Mouse (Mus musculus): ENCODE results near the gene Szt2. TPM values are rescaled to one million over a fixed set of nuclear protein-coding genes. Genes with fewer than 3 reads are reported as not detected.

The Szt2 gene
- polyA plus RNA-seq, 1 experiment from 2014 or later = 4.6 TPM

DNA sequence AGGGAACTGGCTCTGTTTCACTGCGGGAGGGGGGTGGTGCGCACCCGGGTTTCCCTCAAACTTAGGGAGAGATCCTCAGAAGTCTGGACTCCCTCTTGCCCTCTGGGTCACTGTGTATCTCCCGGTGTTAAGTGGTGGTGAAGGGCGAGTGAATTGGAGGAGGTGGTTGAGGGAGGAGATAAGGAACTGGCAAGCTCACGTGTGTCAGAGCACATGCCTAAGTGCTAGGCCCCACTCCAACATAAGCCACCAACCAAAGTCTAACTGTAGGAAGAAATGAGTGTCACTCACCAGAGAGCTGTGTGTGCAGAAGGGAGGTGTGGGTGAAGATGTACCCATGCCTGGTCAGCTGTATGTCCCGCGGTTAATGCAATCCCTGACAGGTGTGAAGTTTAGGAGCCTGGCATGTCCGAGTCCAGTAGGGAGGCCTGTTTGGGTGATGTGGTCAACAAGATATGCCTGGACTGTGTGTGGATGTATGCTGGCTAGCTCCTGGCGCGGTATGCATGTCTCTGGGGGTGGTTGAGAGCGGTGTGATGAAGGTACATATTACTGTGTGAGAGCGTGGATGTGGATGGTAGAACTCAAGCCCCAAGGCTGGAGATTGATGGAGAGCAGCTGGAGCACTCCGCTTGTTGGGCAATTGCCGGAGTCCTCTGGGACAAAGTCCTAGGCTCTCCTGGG is 19.6 kb upstream of the Szt2 start:
- peak overlapping the region; percentile 89 for H3K27ac ChIP-seq
- peak; percentile 33; the same call in 1 of the 2 replicates for ATAC-seq (replicated peaks; ENCODE audit: insufficient number of reproducible peaks, insufficient read depth, low FRiP score, low read depth)
- H3K27me3 ChIP-seq = no peaks in the 10 kb centered on the region
- peak overlapping the region; percentile 92 for H3K4me3 ChIP-seq
- peak overlapping the region; percentile 93 for H3K4me2 ChIP-seq
- peaks cover 30% of the 10 kb centered on the region for H3K36me3 ChIP-seq
- 23% methylated on average over 15 of the region's 15 CpGs for WGBS
- peak overlapping the region; percentile 91 for H3K9ac ChIP-seq
- H3K9me3 ChIP-seq (replicated peaks) = no peaks in the 10 kb centered on the region
- H3K4me1 ChIP-seq (replicated peaks) = peaks cover 35% of the 10 kb centered on the region

GRCm38 (mm10) chr4:118427768-118428451 is 18.8 kb upstream of the Szt2 start, which contains the start of gene Elovl1:
Elovl1 (plus strand) TSS chr4:118428093.
- no peaks in the 10 kb centered on the region for H3K27me3 ChIP-seq
- peak within 1 kb of the TSS; percentile 89 for H3K27ac ChIP-seq
- H3K4me3 ChIP-seq = peak within 1 kb of the TSS; percentile 92
- 0% methylated on average over 28 of the region's 31 CpGs for WGBS
- H3K4me1 ChIP-seq (replicated peaks) = peaks cover 28% of the 10 kb centered on the region
- peak within 1 kb of the TSS; percentile 91 for H3K9ac ChIP-seq
- H3K9me3 ChIP-seq (replicated peaks) = no peaks in the 10 kb centered on the region
- H3K36me3 ChIP-seq = peaks cover 22% of the 10 kb centered on the region
- H3K4me2 ChIP-seq = peak within 1 kb of the TSS; percentile 93
- ATAC-seq (replicated peaks; ENCODE audit: insufficient number of reproducible peaks, insufficient read depth, low FRiP score, low read depth) = peak; percentile 96

- no peak; the same call in 1 of the 2 replicates for ATAC-seq (replicated peaks; ENCODE audit: insufficient number of reproducible peaks, insufficient read depth, low FRiP score, low read depth)
- Histone ChIP-seq H3K27me3 (no peaks in the 10 kb centered on the region), H3K4me1 (replicated peaks) (peaks cover 27% of the 10 kb centered on the region), H3K4me3 (peak overlapping the region; percentile 92), H3K4me2 (peak overlapping the region; percentile 93), H3K36me3 (peaks cover 17% of the 10 kb centered on the region), H3K9ac (peak overlapping the region; percentile 91), H3K9me3 (replicated peaks) (no peaks in the 10 kb centered on the region), H3K27ac (peak overlapping the region; percentile 89)
- WGBS = 4% methylated on average over 5 of the region's 5 CpGs
Measured at GRCm38 (mm10) chr4:118427415-118427767, 18.3 kb upstream of the Szt2 start.

DNA sequence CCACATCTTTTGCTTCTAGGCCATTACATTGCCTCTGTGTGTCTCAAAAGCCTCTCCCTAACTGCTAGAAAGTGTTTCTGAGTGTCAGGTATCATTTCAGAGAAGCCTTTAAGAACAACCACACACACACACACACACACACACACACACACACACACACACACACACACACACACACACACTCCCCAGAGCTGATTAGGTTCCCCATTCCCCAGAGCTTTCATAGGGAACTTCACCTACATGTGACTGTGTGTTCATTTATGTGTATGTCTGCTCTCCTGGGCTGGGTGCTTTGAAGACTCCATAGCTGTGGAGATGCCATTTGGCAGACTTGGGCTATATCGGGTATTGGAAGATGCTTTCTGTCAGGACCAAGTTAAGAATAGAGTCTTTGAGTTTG is 16.3 kb upstream of the Szt2 start:
- Histone ChIP-seq H3K27me3 (no peaks in the 10 kb centered on the region), H3K4me2 (no peak overlapping the region), H3K4me3 (no peak overlapping the region), H3K27ac (no peak overlapping the region), H3K9ac (no peak overlapping the region), H3K36me3 (peaks cover 9% of the 10 kb centered on the region; the same call in 1 of the 2 replicates), H3K9me3 (replicated peaks) (no peaks in the 10 kb centered on the region), H3K4me1 (replicated peaks) (peaks cover 27% of the 10 kb centered on the region)
- no peak for ATAC-seq (replicated peaks; ENCODE audit: insufficient number of reproducible peaks, insufficient read depth, low FRiP score, low read depth)
- 88% methylated on average over 1 of the region's 1 CpGs for WGBS

DNA sequence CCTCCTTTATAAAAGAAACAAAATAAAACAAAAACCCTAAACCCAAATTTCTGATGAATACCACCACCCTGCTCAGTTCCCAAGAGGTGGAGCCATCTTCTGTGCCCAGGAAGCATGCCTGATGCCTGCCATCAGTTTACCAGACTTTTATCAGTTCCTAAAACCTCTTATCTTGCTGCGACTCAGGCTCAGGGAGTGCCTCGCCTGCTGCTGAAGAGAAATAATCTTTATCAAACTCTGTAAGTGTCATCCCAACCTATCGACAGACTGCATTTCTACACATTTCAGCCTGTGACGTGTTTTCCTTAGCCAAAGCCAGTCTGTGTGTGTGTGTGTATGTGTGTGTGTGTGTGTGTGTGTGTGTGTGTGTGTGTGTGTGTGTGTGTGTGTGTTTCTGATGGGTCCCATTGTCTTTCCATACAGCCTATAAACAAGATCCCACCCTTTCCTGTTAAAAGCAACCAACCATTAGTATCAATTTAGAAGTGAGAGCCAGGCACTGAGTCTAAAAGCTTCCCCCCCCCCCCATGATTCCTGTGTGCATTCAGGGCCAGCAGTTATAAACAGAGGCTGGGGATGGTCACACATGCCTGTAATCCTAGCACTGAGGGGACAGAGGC is 15.6 kb upstream of the Szt2 start:
- no peaks in the 10 kb centered on the region for H3K27me3 ChIP-seq
- H3K36me3 ChIP-seq = peaks cover 8% of the 10 kb centered on the region; the same call in 1 of the 2 replicates
- H3K9me3 ChIP-seq (replicated peaks) = no peaks in the 10 kb centered on the region
- WGBS = 46% methylated on average over 4 of the region's 4 CpGs
- peaks cover 22% of the 10 kb centered on the region for H3K4me1 ChIP-seq (replicated peaks)
- H3K27ac ChIP-seq = no peak overlapping the region
- no peak overlapping the region for H3K4me3 ChIP-seq
- no peak overlapping the region for H3K9ac ChIP-seq
- no peak for ATAC-seq (replicated peaks; ENCODE audit: insufficient number of reproducible peaks, insufficient read depth, low FRiP score, low read depth)
- H3K4me2 ChIP-seq = no peak overlapping the region

DNA sequence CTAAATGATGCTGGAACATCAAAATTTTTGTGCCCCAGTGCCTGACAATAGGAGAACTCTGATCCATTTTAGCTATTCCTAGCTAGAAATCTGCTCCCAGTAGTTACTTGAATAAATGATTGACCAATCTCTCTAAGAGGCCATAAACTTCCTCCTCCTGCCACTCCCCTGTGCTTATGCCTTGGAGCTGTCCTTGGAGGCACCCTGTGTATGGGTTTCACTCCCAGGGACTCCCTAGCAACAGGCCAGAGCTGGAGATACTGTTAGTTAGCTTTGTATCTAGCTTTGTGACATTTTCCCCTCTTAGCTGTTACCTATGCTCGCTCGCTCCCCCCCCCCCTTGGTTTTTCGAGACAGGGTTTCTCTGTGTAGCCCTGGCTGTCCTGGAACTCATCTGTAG is 12.3 kb upstream of the Szt2 start:
- Histone ChIP-seq H3K27me3 (no peaks in the 10 kb centered on the region), H3K27ac (no peak overlapping the region), H3K4me2 (no peak overlapping the region), H3K4me3 (no peak overlapping the region), H3K9ac (no peak overlapping the region), H3K9me3 (replicated peaks) (no peaks in the 10 kb centered on the region), H3K4me1 (replicated peaks) (no peaks in the 10 kb centered on the region), H3K36me3 (peaks cover 30% of the 10 kb centered on the region)
- WGBS = 93% methylated on average over 3 of the region's 3 CpGs
- ATAC-seq (replicated peaks; ENCODE audit: insufficient number of reproducible peaks, insufficient read depth, low FRiP score, low read depth) = no peak

- WGBS = 83% methylated on average over 13 of the region's 13 CpGs
- H3K36me3 ChIP-seq = peaks cover 71% of the 10 kb centered on the region
- no peak overlapping the region for H3K4me2 ChIP-seq
- no peak for ATAC-seq (replicated peaks; ENCODE audit: insufficient number of reproducible peaks, insufficient read depth, low FRiP score, low read depth)
- H3K9ac ChIP-seq = no peak overlapping the region
- H3K27me3 ChIP-seq = no peaks in the 10 kb centered on the region
- H3K9me3 ChIP-seq (replicated peaks) = no peaks in the 10 kb centered on the region
- H3K4me3 ChIP-seq = no peak overlapping the region
- no peaks in the 10 kb centered on the region for H3K4me1 ChIP-seq (replicated peaks)
- H3K27ac ChIP-seq = no peak overlapping the region
Measured at GRCm38 (mm10) chr4:118417112-118417797, 8.2 kb upstream of the Szt2 start.

- Histone ChIP-seq H3K9me3 (replicated peaks) (no peaks in the 10 kb centered on the region), H3K4me1 (replicated peaks) (no peaks in the 10 kb centered on the region), H3K36me3 (peaks cover 78% of the 10 kb centered on the region), H3K9ac (no peak overlapping the region), H3K4me2 (no peak overlapping the region), H3K27me3 (no peaks in the 10 kb centered on the region), H3K4me3 (no peak overlapping the region), H3K27ac (no peak overlapping the region)
- no peak for ATAC-seq (replicated peaks; ENCODE audit: insufficient number of reproducible peaks, insufficient read depth, low FRiP score, low read depth)
- WGBS = 87% methylated on average over 5 of the region's 5 CpGs
Measured at GRCm38 (mm10) chr4:118416329-118416728, 7.3 kb upstream of the Szt2 start.

DNA sequence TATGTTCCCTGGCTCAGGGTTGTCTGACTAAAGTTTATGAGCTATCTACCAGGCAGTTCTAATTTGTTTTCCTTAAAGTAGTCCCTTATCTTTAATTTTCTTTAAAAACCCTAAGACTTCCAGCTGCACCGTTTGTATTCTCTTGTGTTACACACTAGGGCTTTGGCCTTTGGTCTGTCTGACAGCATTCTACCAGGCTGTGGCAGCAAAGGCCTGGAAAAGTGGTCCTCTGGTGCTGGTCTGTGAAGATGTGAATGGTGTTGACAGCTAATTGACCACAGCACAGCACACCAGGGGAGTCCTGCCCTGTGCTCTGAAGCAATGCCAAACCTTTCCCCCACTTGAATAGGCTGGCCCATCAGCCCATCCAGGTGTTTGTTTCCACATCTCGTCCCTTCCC is 6.7 kb upstream of the Szt2 start:
- no peak overlapping the region for H3K4me3 ChIP-seq
- no peak overlapping the region for H3K4me2 ChIP-seq
- H3K27me3 ChIP-seq = no peaks in the 10 kb centered on the region
- ATAC-seq (replicated peaks; ENCODE audit: insufficient number of reproducible peaks, insufficient read depth, low FRiP score, low read depth) = no peak
- H3K27ac ChIP-seq = no peak overlapping the region
- 61% methylated on average over 2 of the region's 2 CpGs for WGBS
- no peaks in the 10 kb centered on the region for H3K9me3 ChIP-seq (replicated peaks)
- no peak overlapping the region for H3K9ac ChIP-seq
- peaks cover 80% of the 10 kb centered on the region for H3K36me3 ChIP-seq
- no peaks in the 10 kb centered on the region for H3K4me1 ChIP-seq (replicated peaks)

- Histone ChIP-seq H3K27ac (no peak overlapping the region), H3K36me3 (peaks cover 78% of the 10 kb centered on the region), H3K9ac (no peak overlapping the region), H3K4me1 (replicated peaks) (peaks cover 9% of the 10 kb centered on the region), H3K27me3 (no peaks in the 10 kb centered on the region), H3K9me3 (replicated peaks) (no peaks in the 10 kb centered on the region), H3K4me2 (no peak overlapping the region), H3K4me3 (no peak overlapping the region)
- 89% methylated on average over 5 of the region's 5 CpGs for WGBS
- no peak for ATAC-seq (replicated peaks; ENCODE audit: insufficient number of reproducible peaks, insufficient read depth, low FRiP score, low read depth)
Measured at GRCm38 (mm10) chr4:118413553-118413952, 4.5 kb upstream of the Szt2 start.

- peaks cover 17% of the 10 kb centered on the region for H3K4me1 ChIP-seq (replicated peaks)
- H3K9me3 ChIP-seq (replicated peaks) = no peaks in the 10 kb centered on the region
- no peaks in the 10 kb centered on the region for H3K27me3 ChIP-seq
- no peak overlapping the region for H3K4me3 ChIP-seq
- peaks cover 53% of the 10 kb centered on the region for H3K36me3 ChIP-seq
- no peak overlapping the region for H3K27ac ChIP-seq
- WGBS = 91% methylated on average over 5 of the region's 5 CpGs
- H3K9ac ChIP-seq = no peak overlapping the region
- ATAC-seq (replicated peaks; ENCODE audit: insufficient number of reproducible peaks, insufficient read depth, low FRiP score, low read depth) = no peak
- H3K4me2 ChIP-seq = no peak overlapping the region
Measured at GRCm38 (mm10) chr4:118410871-118411270, 1.8 kb upstream of the Szt2 start.

Measured in heart, embryonic 15.5 days (tissue).